In the genomic region with DNA sequence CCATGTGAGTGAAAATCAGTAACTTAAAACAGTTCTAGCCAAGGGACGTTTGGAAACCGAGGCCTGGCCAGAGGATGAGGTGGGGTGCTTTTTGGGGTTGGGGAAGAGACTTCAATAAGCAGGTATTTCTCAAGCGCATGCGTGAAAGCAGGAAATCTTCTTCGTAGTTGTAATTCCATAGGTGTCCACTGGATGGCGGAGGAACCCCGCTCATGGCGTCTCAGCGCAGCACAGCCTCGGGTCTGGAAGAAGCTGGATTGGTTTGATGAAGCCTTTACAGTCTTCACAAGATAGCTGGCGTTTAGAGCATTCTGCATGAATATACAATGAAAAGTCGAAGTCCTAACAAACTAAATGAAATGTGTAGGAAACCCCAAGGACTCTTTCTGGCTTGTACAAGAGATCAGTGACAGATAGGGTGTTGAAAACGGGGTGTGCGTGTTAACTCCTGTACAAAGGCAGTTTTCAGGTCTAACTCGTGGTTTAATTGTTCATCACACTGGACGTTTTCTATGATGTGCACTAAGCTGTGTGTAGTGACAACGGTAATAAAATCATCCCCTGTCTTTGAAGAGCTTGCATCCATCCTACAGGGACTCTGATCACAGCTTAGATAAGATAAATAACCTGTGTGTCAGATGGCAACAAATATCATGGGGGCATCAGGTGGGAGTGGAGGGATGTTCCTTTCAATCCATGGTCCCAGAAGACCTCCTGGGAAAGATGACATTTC, we compare ENCODE assay signal across 7 mouse cellular contexts.
DNase-seq lines count a peak whose midpoint lies in the region; ATAC-seq lines count a peak whose summit lies in the region.

No protein-coding gene starts in this region.

- peak; percentile 88 for DNase-seq in ZHBTc4 (ENCODE audit: low read depth, low spot score)
- DNase-seq in cerebellum, postnatal 14 days: peak; percentile 92 to 95
- DNase-seq in frontal cortex, postnatal 36 days (ENCODE audit: low spot score in 2 of 2): peak; percentile 90 to 92
- peak; percentile 88 for DNase-seq in intestine, embryonic 14.5 days (ENCODE audit: low spot score)
- DNase-seq in left cerebral cortex, adult 9 months (ENCODE audit: low spot score in 2 of 2): peak; percentile 61 to 93
- DNase-seq in skeletal muscle tissue, adult 2 months (ENCODE audit: low read depth, low spot score): peak; percentile 74

- H3K27ac ChIP-seq in intestine, embryonic 14.5 days (ENCODE audit: low read depth): no peak overlapping the region
- H3K27ac ChIP-seq in midbrain, embryonic 12.5 days (replicated peaks): no peak overlapping the region

- H3K9me3 ChIP-seq in intestine, embryonic 14.5 days (ENCODE audit: control insufficient read depth, low read length): no peaks in the 10 kb centered on the region
- no peaks in the 10 kb centered on the region for H3K9me3 ChIP-seq in midbrain, embryonic 12.5 days

- no peaks in the 10 kb centered on the region for H3K4me1 ChIP-seq in intestine, embryonic 14.5 days (replicated peaks; ENCODE audit: control insufficient read depth, insufficient read depth, low read length)
- H3K4me1 ChIP-seq in midbrain, embryonic 12.5 days: no peaks in the 10 kb centered on the region

- H3K27me3 ChIP-seq in intestine, embryonic 14.5 days (replicated peaks; ENCODE audit: control insufficient read depth, insufficient read depth, low read length): no peaks in the 10 kb centered on the region
- H3K27me3 ChIP-seq in midbrain, embryonic 12.5 days: no peaks in the 10 kb centered on the region

- no peak overlapping the region for H3K4me3 ChIP-seq in intestine, embryonic 14.5 days (ENCODE audit: low read depth, low read length)
- H3K4me3 ChIP-seq in midbrain, embryonic 12.5 days: no peak overlapping the region

- no peak overlapping the region for H3K4me2 ChIP-seq in intestine, embryonic 14.5 days (ENCODE audit: low read length)
- H3K4me2 ChIP-seq in midbrain, embryonic 12.5 days (replicated peaks): 0 out of 2 replicates have a peak overlapping the region, but pooled peaks have one; percentile 23

- peak; percentile 62; the same call in 1 of the 2 replicates for ATAC-seq in intestine, embryonic 14.5 days (replicated peaks; ENCODE audit: low FRiP score, low TSS enrichment, low read depth)
- peak; percentile 83 for ATAC-seq in midbrain, embryonic 12.5 days (ENCODE audit: low FRiP score, low read depth)

- H3K36me3 ChIP-seq in intestine, embryonic 14.5 days (ENCODE audit: control insufficient read depth, insufficient read depth, low read length): no peaks in the 10 kb centered on the region
- H3K36me3 ChIP-seq in midbrain, embryonic 12.5 days: no peaks in the 10 kb centered on the region

- 14% methylated on average over 17 of the region's 17 CpGs for WGBS in intestine, embryonic 14.5 days
- WGBS in midbrain, embryonic 12.5 days: 18% methylated on average over 17 of the region's 17 CpGs

- no peak overlapping the region for H3K9ac ChIP-seq in intestine, embryonic 14.5 days (ENCODE audit: low read length)
- no peak overlapping the region for H3K9ac ChIP-seq in midbrain, embryonic 12.5 days (replicated peaks)
